ENCODE assay signal across 19 mouse cellular contexts in genomic region chr10:105364480-105364879, GRCm38 (mm10).
DNase-seq lines count a peak whose midpoint lies in the region; ATAC-seq and TF ChIP-seq lines count a peak whose summit lies in the region.
"Had no signal": no experiment of that assay in that cellular context is flagged by ENCODE, and none has a peak within 500 bp of the region (broad histone marks: within the 10 kb centered on the region; RNA-seq: fewer than 3 reads in every experiment).

No protein-coding gene starts in this region.

- H3K27ac ChIP-seq in forebrain, embryonic 13.5 days, result no peak overlapping the region
- no peak overlapping the region for H3K27ac ChIP-seq in forebrain, embryonic 10.5 days
- no peak overlapping the region; the same call in 1 of the 2 replicates for H3K27ac ChIP-seq in forebrain, embryonic 15.5 days (replicated peaks)
- H3K27ac ChIP-seq in forebrain, postnatal 0 days (ENCODE audit: low read depth, low read length), result no peak overlapping the region
- H3K27ac ChIP-seq in gastrocnemius, adult 2 months, result no peak overlapping the region
- H3K27ac ChIP-seq: embryonic facial prominence, embryonic 10.5 days; embryonic facial prominence, embryonic 12.5 days had no signal

- no peak for TF ChIP-seq POLR2A in brain, embryonic 14.5 days (IDR thresholded peaks at IDR 0.05; ENCODE audit: borderline replicate concordance, extremely low read depth, insufficient read depth, insufficient read length, poor library complexity, severe bottlenecking)

- WGBS in forebrain, embryonic 13.5 days, result 65% methylated on average over 3 of the region's 3 CpGs
- WGBS in forebrain, embryonic 10.5 days, result 90% methylated on average over 3 of the region's 3 CpGs
- 35% methylated on average over 3 of the region's 3 CpGs for WGBS in forebrain, embryonic 15.5 days
- WGBS in forebrain, postnatal 0 days, result 31% methylated on average over 3 of the region's 3 CpGs

- DNase-seq in forebrain, embryonic 10.5 days (ENCODE audit: extremely low spot score, low spot score), result no peak
- peak; percentile 70 for DNase-seq in brain, embryonic 14.5 days (ENCODE audit: low read depth)
- DNase-seq in forebrain, postnatal 0 days, result peak; percentile 34
- no peak for DNase-seq in gastrocnemius, adult 2 months
- DNase-seq in adrenal gland, adult 8-10 months, result no peak
- DNase-seq: adrenal gland, postnatal 10 days; adrenal gland, postnatal 25 days; cerebellum, adult 11-12 months; cerebellum, adult 2 months; cerebellum, adult 9-10 months; cerebellum, postnatal 10 days; cerebellum, postnatal 25 days had no signal

- no peaks in the 10 kb centered on the region for H3K36me3 ChIP-seq in forebrain, embryonic 13.5 days (ENCODE audit: poor library complexity, severe bottlenecking)
- H3K36me3 ChIP-seq in forebrain, embryonic 10.5 days (replicated peaks), result no peaks in the 10 kb centered on the region
- H3K36me3 ChIP-seq in forebrain, embryonic 15.5 days, result no peaks in the 10 kb centered on the region
- H3K36me3 ChIP-seq in forebrain, postnatal 0 days (ENCODE audit: insufficient read depth), result no peaks in the 10 kb centered on the region

- no peaks in the 10 kb centered on the region for H3K9me3 ChIP-seq in forebrain, embryonic 13.5 days (replicated peaks)
- H3K9me3 ChIP-seq in forebrain, embryonic 10.5 days, result no peaks in the 10 kb centered on the region
- no peaks in the 10 kb centered on the region for H3K9me3 ChIP-seq in forebrain, embryonic 15.5 days
- no peaks in the 10 kb centered on the region for H3K9me3 ChIP-seq in forebrain, postnatal 0 days (ENCODE audit: low read length)
- H3K9me3 ChIP-seq: embryonic facial prominence, embryonic 10.5 days; embryonic facial prominence, embryonic 12.5 days had no signal

- no peak overlapping the region for H3K9ac ChIP-seq in forebrain, embryonic 13.5 days
- H3K9ac ChIP-seq in forebrain, embryonic 15.5 days (replicated peaks), result no peak overlapping the region
- no peak overlapping the region for H3K9ac ChIP-seq in forebrain, postnatal 0 days
- H3K9ac ChIP-seq: embryonic facial prominence, embryonic 12.5 days had no signal

- H3K4me3 ChIP-seq in forebrain, embryonic 13.5 days, result no peak overlapping the region
- no peak overlapping the region for H3K4me3 ChIP-seq in forebrain, embryonic 10.5 days
- H3K4me3 ChIP-seq in forebrain, embryonic 15.5 days, result no peak overlapping the region
- no peak overlapping the region for H3K4me3 ChIP-seq in forebrain, postnatal 0 days (ENCODE audit: low read depth, low read length)
- H3K4me3 ChIP-seq in gastrocnemius, adult 2 months, result no peak overlapping the region
- H3K4me3 ChIP-seq: embryonic facial prominence, embryonic 10.5 days; embryonic facial prominence, embryonic 12.5 days had no signal

- H3K4me1 ChIP-seq in forebrain, embryonic 13.5 days, result no peaks in the 10 kb centered on the region
- H3K4me1 ChIP-seq in forebrain, embryonic 10.5 days, result no peaks in the 10 kb centered on the region
- H3K4me1 ChIP-seq in forebrain, embryonic 15.5 days, result peaks cover 2% of the 10 kb centered on the region; the same call in 1 of the 2 replicates
- H3K4me1 ChIP-seq in forebrain, postnatal 0 days (ENCODE audit: insufficient read depth), result 0 out of 2 replicates have a peak, but pooled peaks cover 2% of the 10 kb centered on the region

- H3K4me2 ChIP-seq in forebrain, embryonic 13.5 days, result no peak overlapping the region
- no peak overlapping the region for H3K4me2 ChIP-seq in forebrain, embryonic 15.5 days (replicated peaks)
- H3K4me2 ChIP-seq in forebrain, postnatal 0 days (ENCODE audit: low read depth), result no peak overlapping the region
- H3K4me2 ChIP-seq: embryonic facial prominence, embryonic 12.5 days had no signal

- intact Hi-C loops in gastrocnemius, adult 2 months (cut with DNase I), result no loop called here

- H3K27me3 ChIP-seq in forebrain, embryonic 13.5 days, result no peaks in the 10 kb centered on the region
- H3K27me3 ChIP-seq in forebrain, embryonic 10.5 days (ENCODE audit: poor library complexity, severe bottlenecking), result peaks cover 7% of the 10 kb centered on the region; the same call in 1 of the 2 replicates
- H3K27me3 ChIP-seq in forebrain, embryonic 15.5 days, result no peaks in the 10 kb centered on the region
- no peaks in the 10 kb centered on the region for H3K27me3 ChIP-seq in forebrain, postnatal 0 days (ENCODE audit: insufficient read depth, low read length)
- H3K27me3 ChIP-seq: embryonic facial prominence, embryonic 12.5 days; Patski had no signal

- ATAC-seq in forebrain, embryonic 13.5 days, result peak; percentile 79
- peak; percentile 82 for ATAC-seq in forebrain, embryonic 15.5 days (replicated peaks)
- ATAC-seq in forebrain, postnatal 0 days, result peak; percentile 78
- no peak for ATAC-seq in megakaryocyte progenitor cell, adult 5-6 weeks (replicated peaks; ENCODE audit: poor library complexity)
- ATAC-seq: activated CD4-positive, CD25-positive, alpha-beta regulatory T cell, adult 4 months; Patski had no signal

- TF ChIP-seq CTCF in brain, embryonic 14.5 days (IDR thresholded peaks at IDR 0.05; ENCODE audit: borderline replicate concordance, extremely low read depth, insufficient read depth, insufficient read length), result no peak
- no peak for TF ChIP-seq CTCF in forebrain, postnatal 0 days (IDR thresholded peaks at IDR 0.05; ENCODE audit: low read depth)
- TF ChIP-seq CTCF in gastrocnemius, adult 2 months (IDR thresholded peaks at IDR 0.05), result no peak

Comparison
In these comparisons a context has a peak if more than half of its experiments do, and no peak if none do; other contexts are left out.
1. DNase-seq: peak in brain, embryonic 14.5 days (single experiment) and forebrain, postnatal 0 days (single experiment); none in forebrain, embryonic 10.5 days (single experiment), gastrocnemius, adult 2 months (single experiment) and adrenal gland, adult 8-10 months (single experiment).